Mouse (Mus musculus): Measurements from ENCODE around the gene Esp4.
"Not testable (repeated sequence)": the region's sequence is repeated elsewhere in the genome, so short reads cannot be mapped to it uniquely, and the experiment has no call there.

Gene Esp4

DNA sequence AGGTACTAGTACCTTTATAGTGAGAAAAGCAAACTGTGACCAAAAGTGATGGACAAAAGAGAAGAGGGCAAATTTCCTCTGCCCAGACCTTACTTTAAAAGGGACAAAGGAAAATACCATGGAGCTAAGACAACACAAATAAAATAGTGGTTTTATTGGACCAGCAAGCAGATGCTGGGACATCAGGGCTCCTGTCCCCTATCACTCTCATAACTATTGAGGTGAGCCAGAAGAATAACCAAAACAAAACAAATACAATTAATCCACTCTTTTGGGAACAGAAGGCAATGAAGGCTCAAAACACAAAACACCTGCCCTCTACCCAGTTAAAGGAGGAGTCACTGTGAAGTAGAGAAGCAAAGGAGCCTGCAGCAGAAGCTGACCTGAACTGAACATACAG lies at the start of gene Esp4:
Gene Esp4 (plus strand): TSS at position 301 of the 400 bp plus-strand sequence.
- DNase-seq = no peak

DNA sequence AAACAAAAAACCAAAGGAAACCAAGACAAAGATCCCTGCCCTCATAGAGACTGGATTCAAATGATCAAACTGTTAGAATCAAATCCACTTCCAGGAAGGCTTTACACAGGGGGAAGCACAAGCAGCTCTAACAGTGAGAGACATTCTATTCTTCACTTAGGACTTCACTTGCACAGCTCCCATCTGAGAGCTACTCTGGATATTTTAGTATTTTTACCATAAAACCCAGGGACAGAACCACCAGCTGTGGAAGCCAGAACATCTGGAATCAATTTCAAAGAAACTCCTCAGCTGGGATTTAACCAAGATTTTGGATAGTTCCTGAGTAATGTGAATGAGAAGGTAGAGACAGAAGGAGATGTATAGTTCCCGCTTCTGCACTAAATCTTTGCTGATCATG lies 44.9 kb upstream of the Esp4 start:
- no peak for DNase-seq

DNA sequence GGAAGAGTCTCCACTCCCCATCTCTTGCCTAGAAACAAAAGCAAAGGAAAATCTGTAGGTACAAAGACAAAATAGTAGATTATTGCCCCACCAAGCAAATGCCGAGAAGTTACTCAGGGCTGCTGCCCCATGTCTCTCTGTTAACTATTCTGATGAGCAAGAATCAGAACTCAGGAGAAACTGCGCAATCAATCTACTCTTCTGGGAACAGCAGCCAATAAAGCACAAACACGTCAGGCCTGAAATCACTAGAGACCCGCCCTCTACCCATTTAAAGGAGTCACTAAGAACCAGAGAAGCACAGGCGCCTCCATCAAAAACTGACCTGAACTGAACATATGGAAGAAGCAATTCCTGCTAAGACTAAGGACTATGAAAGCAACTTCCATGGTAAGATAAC lies 37.2 kb upstream of the Esp4 start, which contains the start of gene Esp6:
Gene Esp6 (plus strand): TSS at position 301 of the 400 bp plus-strand sequence.
- no peak for DNase-seq

DNA sequence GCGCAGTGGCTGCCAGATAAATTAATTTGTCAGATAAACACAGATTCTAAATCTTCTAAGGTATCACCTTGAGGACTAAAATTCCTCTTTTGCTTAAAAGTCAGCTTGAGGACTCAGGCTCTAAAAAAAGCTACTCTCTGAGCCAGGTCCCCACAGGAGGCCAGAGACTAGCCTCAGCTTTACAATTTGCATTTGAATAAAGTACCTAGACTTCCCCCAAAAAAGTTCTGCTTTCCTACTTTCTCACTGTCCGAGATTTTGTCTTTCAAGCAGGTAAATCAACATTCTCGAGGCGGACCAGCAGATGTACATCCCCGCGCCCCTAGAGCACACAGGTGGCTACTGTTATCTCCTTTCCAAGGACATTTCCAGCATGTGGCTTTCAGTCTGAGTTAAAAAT lies 14.5 kb upstream of the Esp4 start:
- DNase-seq = not testable (repeated sequence)

DNA sequence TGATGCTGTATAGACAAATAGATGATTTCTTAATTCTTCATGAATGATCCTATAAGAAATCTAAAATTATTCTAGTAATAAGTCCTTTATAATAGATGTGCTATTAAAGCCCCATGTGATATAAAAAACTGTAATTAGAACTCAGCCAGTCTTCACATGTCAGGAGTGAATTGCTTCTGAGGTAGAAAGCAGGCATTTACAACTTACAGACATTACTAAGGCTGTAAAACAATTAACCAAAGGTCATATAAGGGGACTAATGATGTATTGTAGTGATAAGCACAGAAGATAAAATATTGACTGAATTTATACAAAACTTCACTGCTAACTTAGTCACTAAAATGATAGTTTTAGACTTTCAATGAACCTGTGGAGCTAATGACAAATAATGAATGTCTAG lies 7.1 kb upstream of the Esp4 start:
- DNase-seq = no peak

DNA sequence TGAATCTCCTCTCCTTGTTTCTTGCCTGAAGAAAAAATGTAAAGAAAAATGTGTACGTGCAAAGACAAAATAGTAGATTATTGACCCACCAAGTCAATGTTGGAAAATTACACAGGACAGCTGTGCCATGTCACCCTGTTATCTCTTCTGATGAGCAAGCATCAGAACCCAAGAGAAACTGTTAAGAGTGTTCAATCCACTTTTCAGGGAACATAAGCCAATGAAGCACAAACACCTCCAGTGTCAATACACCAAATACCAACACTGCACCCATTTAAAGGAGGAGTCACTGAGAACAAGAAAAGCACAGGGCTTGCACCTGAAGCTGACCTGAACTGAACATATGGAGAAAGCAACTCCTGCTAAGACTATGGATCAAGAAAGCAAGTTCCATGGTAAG lies 33.4 kb downstream of the Esp4 start, which contains the start of gene Esp3:
Gene Esp3 (plus strand): TSS at position 301 of the 400 bp plus-strand sequence.
- not testable (repeated sequence) for DNase-seq
